Mouse (Mus musculus) neural tube, embryonic 11.5 days (tissue): ENCODE results near the gene Wsb1. TPM values are rescaled to one million over a fixed set of nuclear protein-coding genes. Genes with fewer than 3 reads are reported as not detected.
"Not testable (repeated sequence)": the region's sequence is repeated elsewhere in the genome, so short reads cannot be mapped to it uniquely, and the experiment has no call there.

Experiments
- ATAC-seq: fragments of 200-750 bp; cut with Nextera tagmentation; 2 replicates; pipeline ENCODE4 v1.8.0; 2017; ENCODE audit warnings: moderate number of reproducible peaks, mild to moderate bottlenecking, moderate TSS enrichment, moderate library complexity; ENCODE audit not compliant: insufficient read depth, low FRiP score, low TSS enrichment
- DNase-seq: peaks from one replicate; pipeline ENCODE4 v3.0.0-alpha.2; 2015; ENCODE audit warnings: low spot score
- H3K27ac ChIP-seq: fragments of 300-500 bp; sonication (generic); 2 replicates; pipeline ENCODE4 v1.5.1; 2014; ENCODE audit warnings: low read depth, mild to moderate bottlenecking, low read length
- H3K27me3 ChIP-seq: fragments of 300-500 bp; sonication (generic); 2 replicates; pipeline ENCODE4 v1.6.1; 2014; ENCODE audit warnings: mild to moderate bottlenecking, low read length, mixed read lengths; ENCODE audit not compliant: control insufficient read depth, insufficient read depth
- H3K36me3 ChIP-seq: fragments of 300-500 bp; sonication (generic); 2 replicates; pipeline ENCODE4 v1.6.1; 2014; ENCODE audit warnings: mild to moderate bottlenecking, low read length, moderate library complexity, mixed read lengths; ENCODE audit not compliant: control insufficient read depth, insufficient read depth
- H3K4me1 ChIP-seq: fragments of 300-500 bp; sonication (generic); 2 replicates; pipeline ENCODE4 v1.6.1; 2014; ENCODE audit warnings: low read length, mixed read lengths; ENCODE audit not compliant: control insufficient read depth, insufficient read depth
- H3K4me2 ChIP-seq: fragments of 300-500 bp; sonication (generic); 2 replicates; pipeline ENCODE4 v1.6.1; 2014; ENCODE audit warnings: low read depth, mild to moderate bottlenecking, moderate library complexity
- H3K4me3 ChIP-seq: fragments of 300-500 bp; sonication (generic); 2 replicates; pipeline ENCODE4 v1.5.1; 2014; ENCODE audit warnings: low read depth, low read length
- H3K9ac ChIP-seq: fragments of 300-500 bp; sonication (generic); 2 replicates; pipeline ENCODE4 v1.6.1; 2014; ENCODE audit warnings: mild to moderate bottlenecking, low read length
- H3K9me3 ChIP-seq: fragments of 300-500 bp; sonication (generic); 2 replicates; pipeline ENCODE4 v1.6.1; 2016; ENCODE audit warnings: low read length; ENCODE audit not compliant: control insufficient read depth
- WGBS: fragments of 180-500 bp; shearing (Covaris S2); extraction: QIAGEN DNeasy Blood & Tissue Kit; methylation state at CpG from one replicate; pipeline ENCODE4 v1.1.7; 2014; 5-methylcytosine and 5-hydroxymethylcytosine counted together
- polyA plus RNA-seq: library from polyadenylated mRNA; unstranded; fragments of >200 nt; fragmentation: Nextera tagmentation; extraction: Ambion mirVana; gene quantifications from 2 replicates; pipeline ENCODE4 v1.2.1, GENCODE M21; 2014

The Wsb1 gene
- polyA plus RNA-seq, 1 experiment from 2014 or later = 486 TPM

DNA sequence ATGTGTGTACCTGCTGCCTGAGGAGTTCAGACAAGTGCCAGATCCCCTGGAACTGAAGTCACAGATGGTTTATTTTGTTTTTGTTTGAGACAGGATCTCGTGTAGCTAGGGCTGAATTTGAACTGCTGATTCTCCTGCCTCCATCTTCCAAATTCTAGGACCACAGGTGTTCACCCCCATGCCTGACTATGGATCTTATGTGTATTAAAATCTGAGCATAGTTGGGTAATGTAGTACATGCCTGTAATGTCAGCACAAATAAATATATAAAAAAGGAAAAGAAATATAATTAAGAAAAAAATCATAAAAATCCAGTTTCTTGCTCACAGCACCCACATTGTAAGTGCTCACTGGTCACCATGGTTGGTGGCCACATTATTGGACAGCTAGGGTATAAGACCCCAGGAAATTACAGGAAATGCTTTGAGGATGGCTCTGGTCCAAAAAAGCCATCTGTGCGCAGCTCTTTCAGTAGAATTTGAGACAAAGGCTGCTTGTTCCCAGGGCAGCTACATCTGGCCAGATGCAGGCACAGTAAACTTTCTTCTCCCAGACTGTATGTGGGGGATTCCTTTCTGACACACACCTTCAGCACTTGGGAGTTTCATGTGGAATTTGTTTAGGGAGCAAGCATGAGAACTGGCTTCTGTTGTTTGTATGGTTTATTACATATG is 25.4 kb upstream of the Wsb1 start:
- WGBS = 49% methylated on average over 2 of the region's 2 CpGs
- Histone ChIP-seq H3K27me3 (no peaks in the 10 kb centered on the region), H3K9ac (no peak overlapping the region), H3K4me1 (no peaks in the 10 kb centered on the region), H3K27ac (no peak overlapping the region), H3K9me3 (no peaks in the 10 kb centered on the region), H3K4me3 (no peak overlapping the region), H3K4me2 (no peak overlapping the region), H3K36me3 (no peaks in the 10 kb centered on the region)
- no peak for ATAC-seq
- no peak for DNase-seq

DNA sequence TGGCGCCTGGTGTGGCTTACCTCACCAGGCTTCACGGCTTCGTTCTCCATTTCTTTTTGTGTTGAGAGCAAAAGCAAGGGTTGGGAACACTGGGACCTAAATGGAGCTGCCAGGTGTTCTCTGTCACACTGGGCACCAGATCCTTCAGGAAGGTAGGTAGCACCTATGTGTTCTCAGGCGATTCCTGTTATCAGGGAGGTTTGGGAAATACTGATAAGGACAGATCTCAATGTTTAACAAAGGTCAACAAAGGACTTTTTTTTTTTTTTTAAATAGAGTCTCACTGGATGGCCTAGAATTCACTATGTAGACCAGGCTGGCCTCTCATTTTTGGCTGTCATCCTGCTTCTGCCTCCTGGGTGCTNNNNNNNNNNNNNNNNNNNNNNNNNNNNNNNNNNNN is 19.3 kb upstream of the Wsb1 start:
- no peak overlapping the region for H3K4me2 ChIP-seq
- no peaks in the 10 kb centered on the region for H3K36me3 ChIP-seq
- H3K27me3 ChIP-seq = no peaks in the 10 kb centered on the region
- H3K9ac ChIP-seq = no peak overlapping the region
- no peak overlapping the region for H3K27ac ChIP-seq
- no peaks in the 10 kb centered on the region for H3K4me1 ChIP-seq
- no peak overlapping the region for H3K4me3 ChIP-seq
- 80% methylated on average over 4 of the region's 4 CpGs for WGBS
- H3K9me3 ChIP-seq = no peaks in the 10 kb centered on the region
- DNase-seq = no peak
- ATAC-seq = no peak

DNA sequence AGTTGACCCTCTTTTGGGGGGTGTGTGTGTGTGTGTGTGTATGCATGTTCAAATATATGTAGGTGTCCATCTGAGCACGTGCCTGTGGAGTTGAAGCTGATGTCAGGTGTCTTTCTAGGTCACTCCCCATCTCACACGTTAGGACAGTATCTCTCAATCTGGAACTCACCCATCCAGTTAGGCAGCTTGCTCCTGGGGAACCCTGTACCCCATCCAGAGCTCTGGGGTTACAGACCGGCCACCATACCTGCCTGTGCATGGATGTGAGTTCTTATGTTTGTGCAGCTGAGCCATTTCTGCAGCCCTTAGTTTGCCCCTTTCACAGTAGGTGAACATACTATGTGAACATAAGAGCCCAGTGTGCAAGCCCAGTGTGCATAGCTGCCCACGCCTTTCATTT is 18.6 kb upstream of the Wsb1 start:
- Histone ChIP-seq H3K4me3 (no peak overlapping the region), H3K9ac (no peak overlapping the region), H3K27ac (no peak overlapping the region), H3K4me1 (no peaks in the 10 kb centered on the region), H3K36me3 (no peaks in the 10 kb centered on the region), H3K27me3 (no peaks in the 10 kb centered on the region), H3K4me2 (no peak overlapping the region), H3K9me3 (no peaks in the 10 kb centered on the region)
- DNase-seq = no peak
- WGBS = 80% methylated on average over 4 of the region's 4 CpGs
- ATAC-seq = no peak

DNA sequence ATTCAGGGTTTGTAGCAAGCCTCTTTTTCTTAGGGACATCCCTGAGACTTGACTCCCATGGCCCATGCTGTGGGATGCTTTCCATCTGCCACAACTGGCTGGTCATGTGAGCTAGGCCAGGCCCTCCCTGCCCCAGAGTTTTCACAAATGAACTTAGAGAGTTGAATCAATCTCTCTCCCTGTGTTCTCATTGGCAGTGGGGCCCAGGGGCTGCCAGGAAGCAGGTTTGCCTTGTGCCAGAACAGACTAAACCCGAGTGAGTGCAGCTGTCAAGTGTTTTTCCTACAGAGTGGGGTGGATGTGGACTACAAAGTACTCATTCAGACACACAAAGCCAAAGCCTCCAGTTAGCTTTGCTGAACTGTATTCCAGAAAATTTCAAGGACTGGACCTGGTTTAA is 12.7 kb upstream of the Wsb1 start:
- ATAC-seq = no peak
- Histone ChIP-seq H3K36me3 (no peaks in the 10 kb centered on the region), H3K4me2 (no peak overlapping the region), H3K4me3 (no peak overlapping the region), H3K9ac (no peak overlapping the region), H3K27me3 (no peaks in the 10 kb centered on the region), H3K4me1 (no peaks in the 10 kb centered on the region), H3K9me3 (no peaks in the 10 kb centered on the region), H3K27ac (no peak overlapping the region)
- WGBS = 50% methylated on average over 1 of the region's 1 CpGs
- no peak for DNase-seq

DNA sequence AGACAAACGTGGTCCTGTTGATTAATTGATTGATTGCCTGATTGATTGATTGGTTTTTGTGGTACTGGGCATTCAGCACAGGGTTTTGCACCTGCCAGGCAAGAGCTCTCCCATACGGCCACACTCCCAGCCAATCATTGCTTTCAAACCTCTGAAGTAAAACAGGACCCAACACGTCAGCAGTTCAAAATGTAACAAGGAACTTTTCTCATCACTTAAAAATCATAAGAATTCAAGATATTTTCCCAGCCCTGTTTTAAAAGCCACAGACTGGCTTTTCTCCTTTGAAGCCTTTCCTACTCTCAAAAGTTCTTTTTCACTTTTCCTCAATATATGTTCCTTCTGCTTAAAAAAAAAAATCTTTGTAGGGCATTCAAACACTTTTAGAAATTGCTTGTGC is 9.9 kb upstream of the Wsb1 start:
- Histone ChIP-seq H3K27me3 (no peaks in the 10 kb centered on the region), H3K9me3 (no peaks in the 10 kb centered on the region), H3K4me2 (no peak overlapping the region), H3K36me3 (no peaks in the 10 kb centered on the region), H3K4me3 (no peak overlapping the region), H3K4me1 (no peaks in the 10 kb centered on the region), H3K27ac (no peak overlapping the region), H3K9ac (no peak overlapping the region)
- no peak for DNase-seq
- ATAC-seq = no peak
- 60% methylated on average over 3 of the region's 3 CpGs for WGBS

DNA sequence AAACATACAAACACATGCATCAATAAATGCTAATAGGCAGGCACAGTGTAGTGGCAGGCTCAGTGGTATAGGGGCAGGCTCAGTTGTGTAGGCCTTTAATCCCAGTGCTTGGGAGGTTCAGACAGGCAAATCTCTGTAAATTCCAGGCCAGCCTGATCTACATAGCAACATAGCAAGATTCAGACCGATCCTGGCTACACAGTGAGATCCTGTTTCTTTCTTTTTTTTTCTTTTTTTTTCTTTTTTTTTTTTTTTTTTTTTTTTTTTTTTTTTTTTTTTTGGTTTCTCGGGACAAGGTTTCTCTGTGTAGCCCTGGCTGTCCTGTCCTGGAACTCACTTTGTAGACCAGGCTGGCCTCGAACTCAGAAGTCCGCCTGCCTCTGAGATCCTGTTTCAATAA is 5.7 kb upstream of the Wsb1 start:
- H3K27me3 ChIP-seq, H3K4me3 ChIP-seq, H3K36me3 ChIP-seq, H3K27ac ChIP-seq, H3K9ac ChIP-seq, H3K9me3 ChIP-seq, H3K4me1 ChIP-seq, H3K4me2 ChIP-seq, DNase-seq, ATAC-seq: not testable (repeated sequence)
- WGBS = 91% methylated on average over 4 of the region's 4 CpGs

DNA sequence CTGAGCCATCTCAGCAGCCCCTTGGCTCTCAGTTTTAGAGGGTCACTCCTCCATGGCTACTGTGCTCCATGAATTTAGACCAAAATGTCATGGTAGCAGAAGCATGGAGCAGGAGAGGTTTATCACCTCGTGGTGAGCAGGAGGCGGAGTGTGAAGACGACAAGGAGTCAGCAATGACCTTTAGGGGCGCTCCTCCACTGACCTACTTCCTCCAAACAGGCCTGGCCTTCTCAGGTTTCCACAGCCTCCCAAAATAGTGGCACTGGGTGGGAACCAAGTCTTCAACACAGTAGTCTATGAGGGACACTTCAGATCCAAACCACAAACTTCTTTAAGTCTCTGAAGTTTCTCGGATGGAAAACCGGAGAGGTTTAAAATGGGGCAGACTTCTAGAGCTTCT is 4.3 kb upstream of the Wsb1 start:
- ATAC-seq (no peak), DNase-seq (no peak)
- WGBS = 67% methylated on average over 6 of the region's 6 CpGs
- H3K4me2 ChIP-seq = no peak overlapping the region
- no peak overlapping the region for H3K4me3 ChIP-seq
- H3K9ac ChIP-seq = no peak overlapping the region
- no peaks in the 10 kb centered on the region for H3K9me3 ChIP-seq
- H3K36me3 ChIP-seq = no peaks in the 10 kb centered on the region
- no peaks in the 10 kb centered on the region for H3K27me3 ChIP-seq
- no peak overlapping the region for H3K27ac ChIP-seq
- 0 out of 2 replicates have a peak, but pooled peaks cover 3% of the 10 kb centered on the region for H3K4me1 ChIP-seq

DNA sequence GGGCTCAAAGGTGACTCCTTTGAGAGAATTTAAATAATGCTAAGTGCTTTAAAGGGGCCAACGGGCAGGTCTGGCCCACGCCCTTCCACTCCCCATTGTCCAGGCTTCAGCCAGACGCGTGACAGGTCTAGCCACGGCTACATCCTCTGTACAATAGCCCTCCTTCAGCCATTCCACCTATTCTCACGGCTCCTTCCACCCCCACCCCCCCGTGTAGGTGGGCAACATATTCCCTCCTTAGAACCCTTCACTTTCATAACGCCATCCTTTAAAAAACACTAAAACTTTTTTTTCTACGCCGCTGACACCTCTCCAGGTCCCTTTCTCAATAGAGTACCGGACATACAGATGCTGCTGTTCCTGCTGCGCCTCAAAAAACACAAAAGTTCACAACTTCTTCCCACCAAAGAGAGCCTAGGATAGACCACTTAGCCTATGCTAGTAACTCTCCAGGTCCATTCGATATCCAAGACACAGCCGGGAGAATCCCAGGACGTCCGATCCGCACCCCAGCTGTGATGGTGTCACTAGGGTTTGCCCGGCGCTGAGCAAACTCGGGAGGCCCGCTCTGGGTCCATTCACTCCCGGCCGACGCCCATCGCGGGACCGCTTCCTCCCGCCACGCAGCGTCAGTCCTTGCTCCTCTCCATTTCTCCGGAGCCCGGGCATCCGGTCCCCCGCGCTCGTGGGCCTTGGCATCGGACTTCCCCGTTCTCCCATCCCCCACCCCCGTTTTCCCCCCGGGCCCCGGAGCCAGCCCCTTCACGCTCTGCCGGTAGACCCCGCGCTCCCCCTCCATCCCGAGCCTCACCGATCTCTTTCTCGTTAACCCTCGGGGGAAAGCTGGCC is 705 bp downstream of the Wsb1 start:
- H3K27me3 ChIP-seq = no peaks in the 10 kb centered on the region
- DNase-seq (peak; percentile 65), ATAC-seq (peak; percentile 63)
- peak overlapping the region; percentile 98 for H3K9ac ChIP-seq
- H3K36me3 ChIP-seq = peaks cover 9% of the 10 kb centered on the region
- peak overlapping the region; percentile 90 for H3K4me2 ChIP-seq
- peak overlapping the region; percentile 97 for H3K4me3 ChIP-seq
- peak overlapping the region; percentile 97 for H3K27ac ChIP-seq
- H3K9me3 ChIP-seq = no peaks in the 10 kb centered on the region
- peaks cover 7% of the 10 kb centered on the region for H3K4me1 ChIP-seq
- 2% methylated on average over 48 of the region's 49 CpGs for WGBS
